Mouse (Mus musculus) E14TG2a.4 (cell line): ENCODE measurements at regions not wholly inside any gene's neighbourhood (a gene's known extent, or its start where the extent isn't known, plus 50 kb on each side); places are given as distances from the start of the nearest gene placed in this dataset.

Experiments
- H3K27me3 ChIP-seq: 2 replicates; pipeline ENCODE4 v1.6.1; 2014; ENCODE audit warnings: low read length, control low read depth; ENCODE audit not compliant: insufficient read depth
- H3K36me3 ChIP-seq: 2 replicates; pipeline ENCODE4 v1.6.1; 2014; ENCODE audit warnings: low read length, control low read depth; ENCODE audit not compliant: insufficient read depth
- H3K4me1 ChIP-seq: replicated peaks from 2 replicates; pipeline ENCODE4 v1.6.1; 2014; ENCODE audit warnings: low read depth, low read length, control low read depth
- H3K4me3 ChIP-seq: replicated peaks from 2 replicates; pipeline ENCODE4 v1.5.1; 2014; ENCODE audit warnings: mild to moderate bottlenecking, low read length
- H3K9me3 ChIP-seq: 2 replicates; pipeline ENCODE4 v1.6.1; 2014; ENCODE audit warnings: low read length, control low read depth
- CTCF ChIP-seq: conservative IDR thresholded peaks from 2 replicates; pipeline ENCODE4 v1.5.1; 2014; ENCODE audit warnings: low read length
- NANOG ChIP-seq: IDR thresholded peaks from 2 replicates; pipeline ENCODE4 v1.6.1; 2014; ENCODE audit warnings: borderline replicate concordance, low read length, mixed read lengths
- POU5F1 ChIP-seq: IDR thresholded peaks from 2 replicates; pipeline ENCODE4 v1.6.1; 2014; ENCODE audit warnings: low read length, borderline replicate concordance

- Histone ChIP-seq H3K4me1 (no peaks in the 10 kb centered on the region), H3K9me3 (no peaks in the 10 kb centered on the region), H3K4me3 (no peak overlapping the region), H3K36me3 (no peaks in the 10 kb centered on the region), H3K27me3 (0 out of 2 replicates have a peak, but pooled peaks cover 3% of the 10 kb centered on the region)
- TF ChIP-seq CTCF = no peak
- no peak for TF ChIP-seq NANOG
- no peak for TF ChIP-seq POU5F1
These were observed 229.5 kb upstream of the Id4 start for GRCm38 (mm10) chr13:48031491-48031890.

GRCm38 (mm10) chr13:48042172-48042571, 218.9 kb upstream of the Id4 start:
- Histone ChIP-seq H3K4me1 (peaks cover 18% of the 10 kb centered on the region; the same call in 1 of the 2 replicates), H3K36me3 (no peaks in the 10 kb centered on the region), H3K4me3 (no peak overlapping the region), H3K9me3 (no peaks in the 10 kb centered on the region), H3K27me3 (0 out of 2 replicates have a peak, but pooled peaks cover 4% of the 10 kb centered on the region)
- TF ChIP-seq POU5F1 = no peak
- no peak for TF ChIP-seq CTCF
- TF ChIP-seq NANOG = no peak

DNA sequence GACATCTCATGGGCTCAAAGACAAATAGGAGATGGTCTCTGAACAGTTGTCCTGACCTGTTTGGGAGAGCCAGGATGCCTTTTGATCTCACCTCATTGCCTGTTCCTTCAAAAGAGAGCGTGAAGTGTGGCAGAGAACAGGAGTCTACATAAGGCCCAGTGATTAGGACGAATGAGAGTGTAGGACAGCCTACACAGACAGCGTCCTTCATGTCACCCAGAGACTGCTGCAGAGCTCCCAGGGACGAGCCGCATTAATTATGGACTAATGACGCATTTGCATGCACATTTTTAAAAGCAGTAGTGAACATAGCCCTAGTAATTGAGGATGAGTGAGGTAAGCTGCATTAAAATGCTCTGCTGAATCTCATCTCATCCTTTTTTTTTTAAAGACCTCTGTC, 218.5 kb upstream of the Id4 start:
- Histone ChIP-seq H3K4me1 (peaks cover 18% of the 10 kb centered on the region; the same call in 1 of the 2 replicates), H3K9me3 (no peaks in the 10 kb centered on the region), H3K27me3 (0 out of 2 replicates have a peak, but pooled peaks cover 8% of the 10 kb centered on the region), H3K36me3 (no peaks in the 10 kb centered on the region), H3K4me3 (no peak overlapping the region)
- TF ChIP-seq POU5F1 (no peak), NANOG (no peak), CTCF (no peak)

GRCm38 (mm10) chr13:48046201-48046750, 214.8 kb upstream of the Id4 start:
- Histone ChIP-seq H3K36me3 (no peaks in the 10 kb centered on the region), H3K27me3 (0 out of 2 replicates have a peak, but pooled peaks cover 9% of the 10 kb centered on the region), H3K4me3 (peak overlapping the region; percentile 20; the same call in 1 of the 2 replicates), H3K4me1 (peaks cover 18% of the 10 kb centered on the region; the same call in 1 of the 2 replicates), H3K9me3 (no peaks in the 10 kb centered on the region)
- no peak for TF ChIP-seq NANOG
- TF ChIP-seq POU5F1 = no peak
- no peak for TF ChIP-seq CTCF

DNA sequence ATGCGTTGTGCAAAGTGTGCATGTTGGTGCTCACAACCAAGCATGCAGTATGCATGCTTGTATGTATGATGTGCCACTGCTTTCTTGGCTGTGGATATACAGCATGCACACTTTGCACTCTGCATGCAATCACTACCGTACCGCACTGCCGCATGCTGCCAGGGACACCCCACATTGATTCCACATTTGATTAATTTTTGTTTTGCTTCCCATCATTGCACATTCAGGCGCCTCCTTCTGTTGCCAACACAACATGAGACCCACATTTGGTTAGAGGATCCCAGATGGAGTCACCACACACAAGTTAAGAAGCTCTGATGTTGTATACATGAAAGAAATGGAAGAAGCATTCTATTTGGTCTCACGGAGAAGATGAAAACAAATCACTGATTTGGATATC, 211.2 kb upstream of the Id4 start:
- Histone ChIP-seq H3K4me1 (peaks cover 13% of the 10 kb centered on the region; the same call in 1 of the 2 replicates), H3K27me3 (0 out of 2 replicates have a peak, but pooled peaks cover 9% of the 10 kb centered on the region), H3K4me3 (no peak overlapping the region), H3K36me3 (no peaks in the 10 kb centered on the region), H3K9me3 (no peaks in the 10 kb centered on the region)
- TF ChIP-seq CTCF (no peak), POU5F1 (no peak), NANOG (no peak)

GRCm38 (mm10) chr13:48074630-48075029, 186.4 kb upstream of the Id4 start:
- peaks cover 4% of the 10 kb centered on the region; the same call in 1 of the 2 replicates for H3K27me3 ChIP-seq
- TF ChIP-seq POU5F1 (no peak), CTCF (no peak), NANOG (no peak)
- no peak overlapping the region for H3K4me3 ChIP-seq
- H3K9me3 ChIP-seq = no peaks in the 10 kb centered on the region
- peaks cover 20% of the 10 kb centered on the region for H3K4me1 ChIP-seq
- no peaks in the 10 kb centered on the region for H3K36me3 ChIP-seq

DNA sequence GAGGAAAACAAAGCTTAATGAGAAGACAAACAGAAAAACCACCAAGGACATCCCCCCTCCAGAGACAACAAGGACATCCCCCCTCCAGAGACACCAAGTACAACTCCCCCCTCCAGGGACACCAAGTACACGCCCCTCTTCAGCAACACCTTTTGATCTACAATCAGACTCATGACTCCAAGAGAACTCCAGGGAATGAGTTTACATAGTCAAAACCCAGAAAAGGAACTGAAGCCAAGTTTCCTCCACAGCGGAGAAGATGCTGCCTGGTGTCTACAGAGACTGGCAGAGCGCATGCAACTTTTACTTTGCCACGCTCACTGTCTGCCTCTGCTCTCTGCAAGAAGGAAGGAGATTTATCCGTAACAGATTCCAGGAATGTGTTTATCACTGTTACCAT, 185.7 kb upstream of the Id4 start:
- TF ChIP-seq NANOG = no peak
- TF ChIP-seq CTCF = no peak
- no peak for TF ChIP-seq POU5F1
- H3K4me3 ChIP-seq = no peak overlapping the region
- no peaks in the 10 kb centered on the region for H3K36me3 ChIP-seq
- H3K27me3 ChIP-seq = peaks cover 4% of the 10 kb centered on the region; the same call in 1 of the 2 replicates
- peaks cover 20% of the 10 kb centered on the region for H3K4me1 ChIP-seq
- no peaks in the 10 kb centered on the region for H3K9me3 ChIP-seq

GRCm38 (mm10) chr13:48078214-48078613, 182.8 kb upstream of the Id4 start:
- H3K36me3 ChIP-seq = no peaks in the 10 kb centered on the region
- no peak overlapping the region for H3K4me3 ChIP-seq
- no peak for TF ChIP-seq NANOG
- no peak for TF ChIP-seq CTCF
- TF ChIP-seq POU5F1 = no peak
- peaks cover 4% of the 10 kb centered on the region; the same call in 1 of the 2 replicates for H3K27me3 ChIP-seq
- no peaks in the 10 kb centered on the region for H3K9me3 ChIP-seq
- peaks cover 20% of the 10 kb centered on the region for H3K4me1 ChIP-seq

GRCm38 (mm10) chr13:48083294-48083693, 177.7 kb upstream of the Id4 start:
- no peaks in the 10 kb centered on the region for H3K9me3 ChIP-seq
- no peak overlapping the region for H3K4me3 ChIP-seq
- peaks cover 4% of the 10 kb centered on the region; the same call in 1 of the 2 replicates for H3K27me3 ChIP-seq
- no peaks in the 10 kb centered on the region for H3K4me1 ChIP-seq
- TF ChIP-seq CTCF (no peak), NANOG (no peak), POU5F1 (no peak)
- H3K36me3 ChIP-seq = no peaks in the 10 kb centered on the region
